Mouse (Mus musculus) myocyte (in vitro differentiated cells): ENCODE measurements around the gene Psmd5.

Experiments
- MYOD1 ChIP-seq, 3 experiments: IDR thresholded peaks; one replicate each; pipeline ENCODE4 v1.6.1; 2011; ENCODE audit warnings: control low read depth in 2 of 3, low read depth in 2 of 3, mild to moderate bottlenecking in 2 of 3, moderate library complexity in 1 of 3; ENCODE audit not compliant: insufficient read length in 2 of 3, control insufficient read depth in 1 of 3
- POLR2A ChIP-seq: IDR thresholded peaks from one replicate; pipeline ENCODE4 v1.6.1; 2011; ENCODE audit warnings: low read depth, mild to moderate bottlenecking, control low read depth, moderate library complexity; ENCODE audit not compliant: insufficient read length
- USF1 ChIP-seq: IDR thresholded peaks from one replicate; pipeline ENCODE4 v1.6.1; 2011; ENCODE audit warnings: low read depth, mild to moderate bottlenecking, control low read depth, moderate library complexity

- TF ChIP-seq MYOD1 (IDR thresholded peaks at IDR 0.05; ENCODE audit: control insufficient read depth in 1 of 3, insufficient read length in 2 of 3, low read depth in 2 of 3) (no peak), POLR2A (no peak), USF1 (no peak)
Observed at GRCm38 (mm10) chr2:34810775-34811174, 64.0 kb downstream of the Psmd5 start.
